Mouse (Mus musculus) liver, embryonic 14.5 days (tissue): ENCODE results near the gene Gm49337. TPM values are rescaled to one million over a fixed set of nuclear protein-coding genes. Genes with fewer than 3 reads are reported as not detected.

Source experiments
- ATAC-seq: fragments of 200-750 bp; cut with Nextera tagmentation; 2 replicates; pipeline ENCODE4 v1.8.0; 2017; ENCODE audit warnings: moderate number of reproducible peaks, mild to moderate bottlenecking, moderate library complexity; ENCODE audit not compliant: insufficient read depth
- DNase-seq, 3 experiments: peaks; one replicate each; pipeline ENCODE4 v3.0.0-alpha.2; 2012 to 2013; ENCODE audit warnings: low read depth in 3 of 3, low spot score in 3 of 3
- H3K27ac ChIP-seq: fragments of 300-500 bp; sonication (generic); 2 replicates; pipeline ENCODE4 v1.5.1; 2014; ENCODE audit warnings: moderate library complexity, mild to moderate bottlenecking, control low read depth, inconsistent platforms
- H3K27me3 ChIP-seq: fragments of 300-500 bp; sonication (generic); 2 replicates; pipeline ENCODE4 v1.6.1; 2014; ENCODE audit warnings: mild to moderate bottlenecking, low read length, moderate library complexity; ENCODE audit not compliant: control insufficient read depth, insufficient read depth
- H3K36me3 ChIP-seq: fragments of 300-500 bp; sonication (generic); replicated peaks from 2 replicates; pipeline ENCODE4 v1.6.1; 2014; ENCODE audit warnings: low read depth; ENCODE audit not compliant: control insufficient read depth, insufficient read depth
- H3K4me1 ChIP-seq, 2 experiments: fragments of 200-500 bp in 1 of 2; fragments of 300-500 bp in 1 of 2; sonication (generic) in 1 of 2; replicated peaks; 2 replicates each; pipeline ENCODE4 v1.6.1; 2012 to 2014; ENCODE audit warnings: antibody characterized with exemption in 1 of 2, inconsistent platforms in 1 of 2, low read length in 1 of 2; ENCODE audit not compliant: control insufficient read depth in 2 of 2, insufficient read depth in 2 of 2
- H3K4me2 ChIP-seq: fragments of 300-500 bp; sonication (generic); 2 replicates; pipeline ENCODE4 v1.6.1; 2014; ENCODE audit warnings: low read depth, mild to moderate bottlenecking, control low read depth, moderate library complexity
- H3K4me3 ChIP-seq, 2 experiments: fragments of 200-500 bp in 1 of 2; fragments of 300-500 bp in 1 of 2; sonication (generic) in 1 of 2; 2 replicates each; pipeline ENCODE4 v1.5.1; 2012 to 2014; ENCODE audit warnings: low read depth in 2 of 2, low read length in 2 of 2, mild to moderate bottlenecking in 2 of 2, control low read depth in 1 of 2, inconsistent platforms in 1 of 2, moderate library complexity in 1 of 2; ENCODE audit not compliant: insufficient read depth in 1 of 2
- H3K9ac ChIP-seq: fragments of 300-500 bp; sonication (generic); replicated peaks from 2 replicates; pipeline ENCODE4 v1.6.1; 2014; ENCODE audit warnings: mild to moderate bottlenecking, control low read depth, moderate library complexity
- H3K9me3 ChIP-seq: fragments of 300-500 bp; sonication (generic); 2 replicates; pipeline ENCODE4 v1.6.1; 2016; ENCODE audit warnings: low read length, mixed read lengths; ENCODE audit not compliant: control insufficient read depth
- CTCF ChIP-seq: IDR thresholded peaks from 2 replicates; pipeline ENCODE4 v1.5.1; 2016; ENCODE audit warnings: antibody characterized with exemption, low read depth, control low read depth
- EP300 ChIP-seq: IDR thresholded peaks from 2 replicates; pipeline ENCODE4 v1.6.1; 2016; ENCODE audit warnings: antibody characterized with exemption, low read depth
- WGBS: fragments of 180-500 bp; shearing (Covaris S2); extraction: QIAGEN DNeasy Blood & Tissue Kit; methylation state at CpG from one replicate; pipeline ENCODE4 v1.1.7; 2014; ENCODE audit not compliant: insufficient replicate concordance; 5-methylcytosine and 5-hydroxymethylcytosine counted together
- polyA plus RNA-seq, 2 experiments: library from polyadenylated mRNA; depleted of rRNA in 1 of 2; stranded (reverse) in 1 of 2; unstranded in 1 of 2; fragments of >200 nt; fragmentation: Nextera tagmentation in 1 of 2; extraction: Ambion mirVana in 1 of 2; gene quantifications; 2 replicates each; pipeline versions ENCODE4 v1.2.1 to v1.2.3; 2012 to 2014

Gene Gm49337
- polyA plus RNA-seq (2012; rRNA removed) = not detected in 2 replicates
- polyA plus RNA-seq (2014; fragmentation: Nextera tagmentation; extraction: Ambion mirVana) = not detected in 2 replicates

DNA sequence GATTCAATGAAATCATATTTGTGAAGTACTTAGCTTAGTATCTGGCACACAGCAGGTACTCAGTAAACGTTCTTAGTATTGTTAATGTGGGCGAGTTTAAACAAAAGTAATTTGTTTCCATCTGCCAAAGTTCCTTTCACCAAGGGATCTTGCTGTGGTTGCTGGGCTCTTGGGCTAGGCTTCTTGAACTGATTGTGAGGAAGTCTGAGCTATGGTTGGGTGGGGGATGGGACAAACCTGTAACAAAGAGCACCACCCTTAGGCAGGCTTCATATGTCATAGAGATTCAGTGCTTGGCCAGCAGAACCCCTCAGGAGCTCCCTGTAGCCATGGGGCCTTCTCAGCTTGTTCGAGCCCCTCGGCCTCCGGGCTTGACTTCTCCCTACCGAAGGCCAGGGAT, at the start of gene Gm49337, which contains the start of gene 1700042G07Rik:
Gm49337 (plus strand) TSS at position 313 of the 400 bp plus-strand sequence.
1700042G07Rik (plus strand) TSS at position 301 of the 400 bp plus-strand sequence.
- 70% methylated on average over 6 of the region's 6 CpGs for WGBS
- ATAC-seq (no peak), DNase-seq (no peak)
- Histone ChIP-seq H3K4me2 (no peak within 1 kb of the TSS), H3K9me3 (no peaks in the 10 kb centered on the region), H3K4me1 (peaks cover 18 to 24% of the 10 kb centered on the region in 2 experiments), H3K4me3 (no peak within 1 kb of the TSS), H3K36me3 (no peaks in the 10 kb centered on the region), H3K27me3 (no peaks in the 10 kb centered on the region), H3K9ac (no peak within 1 kb of the TSS), H3K27ac (no peak within 1 kb of the TSS)
- TF ChIP-seq EP300 (no peak), CTCF (no peak)

DNA sequence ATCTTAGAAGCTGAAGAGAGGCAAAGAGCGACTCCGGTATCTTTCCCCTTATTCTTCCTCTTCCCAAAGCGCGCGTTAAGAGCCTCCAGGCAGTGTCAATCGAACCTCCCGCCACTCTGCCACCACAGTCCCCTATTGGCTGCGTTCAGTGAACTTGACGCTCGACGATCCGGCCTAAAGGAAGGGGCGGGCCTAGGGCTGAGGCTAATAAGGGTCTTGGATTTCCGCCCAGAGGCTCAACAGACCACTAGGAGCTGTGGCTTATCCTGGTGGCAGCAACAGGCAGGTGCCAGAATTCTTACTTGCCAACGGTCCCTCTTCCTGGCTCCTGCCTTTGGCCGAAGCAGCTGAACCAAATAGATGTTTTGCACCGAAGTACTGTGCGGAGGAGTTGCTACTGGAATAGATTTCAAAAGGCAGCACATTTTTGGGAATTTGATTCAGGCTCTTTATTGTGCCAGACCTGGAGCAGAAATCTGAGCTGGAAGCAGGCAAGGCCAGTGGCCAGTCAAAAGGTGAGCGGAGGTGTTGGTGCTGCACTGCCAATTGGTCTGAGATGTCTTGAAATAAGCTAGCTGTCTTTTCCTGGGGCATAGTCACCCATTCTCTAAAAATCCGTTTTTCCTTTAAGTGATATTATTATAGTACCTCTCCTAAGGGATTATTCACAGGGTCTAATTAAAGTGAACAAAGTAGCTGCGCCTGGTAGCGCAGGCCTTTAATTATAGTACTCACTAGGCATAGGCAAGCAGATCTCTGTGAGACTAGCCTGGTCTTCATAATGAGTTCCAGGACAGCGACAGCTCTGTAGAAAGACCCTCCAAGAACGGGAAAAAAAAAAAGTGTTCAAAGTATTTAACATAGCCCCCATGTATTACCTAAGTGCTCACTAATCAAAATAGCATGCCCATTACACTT, 49.3 kb upstream of the Gm49337 start, which contains the start of the genes Rad54l and Pomgnt1:
Rad54l (minus strand) TSS at position 89 of the 918 bp plus-strand sequence.
Pomgnt1 (plus strand) TSS at position 239 of the 918 bp plus-strand sequence.
- Histone ChIP-seq H3K4me2 (peak within 1 kb of the TSS; percentile 86), H3K27ac (peak within 1 kb of the TSS; percentile 34), H3K4me3 (peak within 1 kb of the TSS; percentile 80 to 99), H3K4me1 (peaks cover 8 to 18% of the 10 kb centered on the region in 2 experiments), H3K9me3 (no peaks in the 10 kb centered on the region), H3K27me3 (no peaks in the 10 kb centered on the region), H3K9ac (peak within 1 kb of the TSS; percentile 85), H3K36me3 (no peaks in the 10 kb centered on the region; the same call in 1 of the 2 replicates)
- ATAC-seq (peak; percentile 97), DNase-seq (peak; percentile 86 to 89 (median 87))
- 5% methylated on average over 24 of the region's 24 CpGs for WGBS
- TF ChIP-seq CTCF = peak; percentile 66
- no peak for TF ChIP-seq EP300

DNA sequence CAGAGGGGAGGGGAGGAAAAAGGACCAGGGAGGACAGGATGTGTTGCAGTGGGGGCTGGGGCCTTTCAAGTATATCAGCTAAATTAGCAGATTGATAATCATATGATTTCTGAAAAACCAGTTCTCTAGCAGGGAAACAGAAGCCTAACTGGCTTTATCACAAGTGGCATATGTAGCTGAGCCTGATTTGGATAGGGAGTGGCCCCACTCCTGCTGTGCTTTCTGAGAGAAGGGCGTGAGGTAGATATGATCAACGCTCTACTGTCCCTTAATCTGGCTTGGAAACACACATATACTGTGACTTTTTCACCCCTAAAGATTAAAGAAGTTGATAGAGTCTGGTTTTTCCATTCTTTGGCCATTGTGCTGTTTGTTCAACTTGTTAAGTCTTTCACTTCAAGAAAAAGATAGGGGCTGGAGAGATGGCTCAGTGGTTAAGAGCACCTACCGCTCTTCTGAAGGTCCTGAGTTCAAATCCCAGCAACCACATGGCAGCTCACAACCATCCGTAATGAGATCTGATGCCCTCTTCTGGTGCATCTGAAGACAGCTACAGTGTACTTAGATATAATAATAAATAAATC, 47.3 kb upstream of the Gm49337 start:
- Histone ChIP-seq H3K36me3 (no peaks in the 10 kb centered on the region), H3K9me3 (no peaks in the 10 kb centered on the region), H3K4me2 (no peak overlapping the region), H3K9ac (no peak overlapping the region), H3K27me3 (no peaks in the 10 kb centered on the region), H3K4me3 (no peak overlapping the region), H3K4me1 (peaks cover 8 to 18% of the 10 kb centered on the region in 2 experiments), H3K27ac (no peak overlapping the region)
- TF ChIP-seq CTCF (no peak), EP300 (peak; percentile 49)
- DNase-seq (peak; percentile 43 to 50 (median 49)), ATAC-seq (peak; percentile 24; the same call in 1 of the 2 replicates)
- WGBS = 47% methylated on average over 4 of the region's 4 CpGs

DNA sequence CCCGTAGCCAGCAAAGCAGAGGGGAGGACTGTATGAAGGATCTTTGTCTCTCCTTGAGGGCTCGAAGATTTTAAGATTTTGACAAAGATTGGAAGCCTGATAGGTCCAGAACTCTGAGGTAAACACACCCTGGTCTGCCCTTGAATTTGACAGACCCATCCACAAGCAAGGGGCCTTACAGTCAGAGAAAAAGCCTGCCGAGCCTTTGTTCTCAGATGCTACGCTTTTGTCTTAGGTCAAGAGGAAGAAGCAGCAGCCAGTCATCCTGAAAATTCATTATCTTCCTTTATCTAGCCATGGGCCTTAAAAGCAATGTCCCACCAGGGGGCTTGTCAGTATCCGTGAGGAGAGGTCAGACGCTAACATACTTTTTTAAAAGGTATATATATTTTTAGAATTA, 45.2 kb upstream of the Gm49337 start:
- WGBS = 77% methylated on average over 6 of the region's 6 CpGs
- Histone ChIP-seq H3K4me1 (peaks cover 6 to 14% of the 10 kb centered on the region in 2 experiments), H3K4me2 (no peak overlapping the region), H3K36me3 (no peaks in the 10 kb centered on the region), H3K4me3 (no peak overlapping the region), H3K27me3 (no peaks in the 10 kb centered on the region), H3K27ac (no peak overlapping the region), H3K9ac (no peak overlapping the region), H3K9me3 (no peaks in the 10 kb centered on the region)
- ATAC-seq = no peak
- TF ChIP-seq CTCF = no peak
- no peak for TF ChIP-seq EP300
- DNase-seq = no peak

DNA sequence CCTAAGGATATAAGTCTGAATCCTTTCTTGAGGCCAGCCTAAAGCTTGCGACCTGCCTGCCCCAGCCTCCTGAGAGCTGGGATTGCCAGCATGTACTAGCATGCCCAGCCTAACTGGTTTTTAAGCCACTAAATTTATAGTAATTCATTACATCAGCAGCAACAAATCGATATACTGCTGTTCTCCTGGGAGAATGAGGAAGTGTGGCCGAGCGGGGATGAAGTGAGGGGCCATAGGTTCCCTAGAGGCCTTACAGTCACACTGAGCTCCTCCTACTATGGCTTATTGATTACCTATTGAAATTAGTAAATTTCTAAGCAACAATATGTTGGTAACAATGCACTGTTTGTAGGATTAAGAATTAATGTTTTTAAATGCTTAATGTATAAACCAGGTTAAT, 40.1 kb upstream of the Gm49337 start:
- no peak overlapping the region for H3K27ac ChIP-seq
- no peak overlapping the region for H3K4me2 ChIP-seq
- ATAC-seq (no peak), DNase-seq (no peak)
- no peaks in the 10 kb centered on the region for H3K9me3 ChIP-seq
- no peaks in the 10 kb centered on the region for H3K36me3 ChIP-seq
- no peak overlapping the region for H3K4me3 ChIP-seq
- WGBS = 44% methylated on average over 4 of the region's 4 CpGs
- H3K4me1 ChIP-seq = no peaks in the 10 kb centered on the region; a peak in 1 of 4 replicates
- no peak for TF ChIP-seq EP300
- TF ChIP-seq CTCF = no peak
- no peaks in the 10 kb centered on the region for H3K27me3 ChIP-seq
- no peak overlapping the region for H3K9ac ChIP-seq
